Mouse (Mus musculus) megakaryocyte, adult 5-6 weeks (primary cell): ENCODE data around the gene Sox3. TPM values are rescaled to one million over a fixed set of nuclear protein-coding genes. Genes with fewer than 3 reads are reported as not detected.

ENCODE experiments used
- ATAC-seq: 2 replicates; pipeline ENCODE4 v1.8.0; 2016; ENCODE audit warnings: mild to moderate bottlenecking, inconsistent platforms; ENCODE audit not compliant: poor library complexity, severe bottlenecking
- total RNA-seq, 2 experiments: library from RNA; stranded (forward) in 1 of 2; stranded (reverse) in 1 of 2; fragments of 153-499, 151-499 nt in 1 of 2; fragments of 221-1000, 200-1000 nt in 1 of 2; gene quantifications; 2 replicates each; pipeline versions ENCODE4 v1.2.3 to v1.2.4; 2015 to 2017

The Sox3 gene
- total RNA-seq (2015) (not detected in 2 replicates), total RNA-seq (2017) (not detected in 2 replicates)

- ATAC-seq, result no peak
Measured at GRCm38 (mm10) chrX:60892801-60893681, at the start of gene Sox3. TSS of gene Sox3 (minus strand) at chrX:60893430.

- ATAC-seq, result no peak
Measured at GRCm38 (mm10) chrX:60940225-60940624, 47.0 kb upstream of the Sox3 start.

DNA sequence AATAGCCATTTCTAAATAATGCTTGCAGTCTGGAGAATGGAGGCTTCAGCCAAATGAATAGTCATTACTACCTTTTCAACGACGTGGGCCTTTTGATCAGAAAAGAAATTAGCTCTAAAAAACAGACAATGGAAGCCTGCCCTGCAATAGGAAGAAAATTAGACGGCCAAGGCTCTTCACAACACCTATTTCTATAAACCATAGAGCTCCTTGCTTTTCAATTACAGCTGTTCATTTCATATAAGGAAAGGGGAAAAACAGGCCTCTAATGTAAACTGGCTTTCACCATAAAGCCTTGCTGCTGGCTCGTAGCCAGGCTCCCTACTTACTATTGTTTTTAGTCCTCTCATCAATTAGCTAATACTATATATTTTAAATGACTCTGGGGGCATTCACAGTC, 6.3 kb upstream of the Sox3 start:
- ATAC-seq, result no peak

GRCm38 (mm10) chrX:60898641-60899040, 5.4 kb upstream of the Sox3 start:
- ATAC-seq, result no peak

- no peak for ATAC-seq
Measured at GRCm38 (mm10) chrX:60896296-60896695, 3.1 kb upstream of the Sox3 start.

DNA sequence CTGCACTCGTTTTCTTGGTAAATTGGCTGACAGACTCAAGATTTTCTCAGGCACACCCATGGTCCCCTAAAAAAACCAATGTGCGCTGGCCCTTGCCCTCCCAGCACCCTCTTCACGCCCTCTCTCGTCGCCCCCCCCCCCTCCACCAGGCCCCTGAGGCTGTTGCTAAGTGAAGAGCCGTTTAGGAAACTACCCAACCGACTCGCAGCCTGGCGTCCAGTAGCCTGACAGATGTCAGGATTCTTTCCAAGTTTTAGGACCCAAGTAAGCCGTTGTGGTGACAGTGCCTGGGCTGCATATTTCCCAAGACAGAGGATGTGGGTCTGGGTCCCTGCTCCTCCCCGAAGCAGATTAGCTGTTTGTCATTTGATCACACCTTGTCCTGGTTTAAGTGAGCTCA, 2.2 kb upstream of the Sox3 start:
- ATAC-seq, result no peak

GRCm38 (mm10) chrX:60893720-60894543, 702 bp upstream of the Sox3 start:
- no peak for ATAC-seq

DNA sequence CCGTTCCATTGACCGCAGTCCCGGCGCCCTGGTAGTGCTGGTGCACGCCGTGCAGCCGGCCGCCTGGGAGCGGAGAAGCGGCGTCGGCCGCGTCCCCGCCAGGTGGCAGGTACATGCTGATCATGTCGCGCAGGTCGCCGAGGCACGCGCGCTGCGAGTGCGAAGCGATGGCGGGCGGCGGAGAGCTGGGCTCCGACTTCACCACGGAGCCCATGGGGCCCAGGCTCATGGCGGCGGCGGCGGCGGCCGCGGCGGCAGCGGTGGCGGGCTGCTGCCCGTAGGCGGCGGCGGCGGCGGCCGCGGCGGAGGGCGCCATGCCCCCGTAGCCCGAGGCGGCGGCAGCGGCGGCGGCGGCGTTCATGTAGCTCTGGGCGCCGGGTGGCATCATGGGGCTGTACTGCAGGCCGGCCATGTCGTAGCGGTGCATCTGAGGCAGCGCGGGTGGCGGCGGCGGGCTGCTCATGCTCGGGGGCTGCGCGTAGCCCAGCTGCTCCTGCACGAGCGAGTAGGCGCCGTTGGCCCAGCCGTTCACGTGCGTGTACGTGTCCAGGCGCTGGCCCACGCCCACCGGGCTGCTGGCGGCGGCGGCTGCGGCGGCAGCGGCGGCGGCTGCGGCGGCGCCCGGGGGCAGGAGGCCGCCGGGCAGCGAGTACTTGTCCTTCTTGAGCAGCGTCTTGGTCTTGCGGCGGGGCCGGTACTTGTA, 981 bp downstream of the Sox3 start:
- ATAC-seq, result no peak

DNA sequence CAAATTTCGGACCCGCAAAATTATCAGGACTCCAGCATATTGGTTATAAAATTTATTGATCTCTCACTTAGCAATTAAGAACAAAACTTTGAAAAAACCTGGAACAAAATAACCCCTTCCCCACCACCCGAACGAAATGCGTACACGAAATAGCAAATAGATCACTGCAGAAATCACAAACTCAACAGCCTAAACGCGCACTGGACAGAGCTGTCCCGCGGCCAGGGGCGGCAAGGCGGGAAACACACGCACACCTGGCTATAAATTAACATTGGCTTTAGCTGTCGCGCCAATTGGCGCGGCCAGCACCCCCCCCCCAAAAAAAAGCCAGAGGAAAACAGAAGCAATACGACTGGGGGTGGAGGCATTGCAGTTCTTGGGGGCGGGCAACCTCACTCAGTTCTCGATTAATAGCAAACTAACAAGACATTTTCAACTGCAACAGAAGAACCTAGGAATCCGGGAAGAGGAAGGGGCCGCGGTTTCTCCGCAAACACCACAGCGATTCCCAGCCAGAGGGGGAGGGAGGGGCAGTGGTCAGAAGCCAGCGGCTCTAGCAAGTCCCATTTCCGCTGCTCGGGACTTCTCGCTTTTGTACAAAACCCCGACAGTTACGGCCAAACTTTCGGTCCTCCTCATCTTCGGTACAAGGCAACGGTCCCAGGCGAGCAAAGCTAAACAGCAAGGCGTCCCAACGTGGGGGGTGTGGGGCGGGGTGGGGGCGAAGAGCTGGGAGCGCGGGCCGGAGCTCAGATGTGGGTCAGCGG, 1.7 kb downstream of the Sox3 start:
- no peak for ATAC-seq

DNA sequence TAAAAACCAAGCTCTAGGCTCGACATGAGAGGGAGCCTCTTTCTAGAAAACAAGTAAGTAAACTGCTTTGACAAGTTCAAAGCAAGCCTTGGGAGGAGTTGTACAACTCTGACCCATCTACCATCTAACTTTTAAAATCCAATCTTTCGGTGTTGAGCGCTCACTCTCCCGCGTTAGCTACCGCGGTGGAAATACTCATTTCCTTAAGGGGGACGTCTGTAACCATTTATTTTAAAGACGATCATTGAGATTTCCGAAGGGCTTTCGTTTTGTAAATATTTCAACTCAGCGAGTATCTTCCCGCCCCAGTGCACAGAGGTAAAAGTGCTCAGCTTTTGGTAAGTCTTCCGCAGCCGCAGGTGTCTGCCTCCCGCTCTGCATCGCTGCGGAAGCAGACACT, 2.6 kb downstream of the Sox3 start:
- no peak for ATAC-seq

DNA sequence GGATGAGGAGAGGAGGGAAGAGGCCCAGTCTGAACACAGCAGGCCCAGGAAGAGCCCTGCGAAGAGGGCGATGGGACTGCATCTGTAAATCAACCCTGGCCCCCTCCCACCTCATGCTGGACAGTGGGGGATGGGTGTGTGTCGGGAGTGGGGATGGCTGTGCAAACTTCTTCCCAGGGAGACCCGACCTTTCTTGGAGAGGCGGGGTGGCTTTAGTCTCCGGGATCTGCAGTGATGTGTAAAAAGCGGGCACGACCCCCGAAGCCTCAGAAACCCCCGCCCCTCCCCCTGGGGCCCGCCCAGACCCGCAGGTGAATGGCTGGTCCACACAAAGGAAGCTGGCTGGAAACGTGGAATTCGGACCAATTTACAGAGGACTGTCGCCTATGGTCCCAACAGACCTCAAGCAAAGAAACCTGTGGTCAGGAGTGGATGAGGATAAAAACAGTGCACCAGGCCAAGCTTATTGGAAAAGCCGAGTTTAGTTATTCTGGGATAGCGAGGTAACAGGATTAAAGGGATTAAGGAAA, 3.2 kb downstream of the Sox3 start:
- no peak for ATAC-seq
